Mouse (Mus musculus) colon, adult 2 months (tissue): Measurements from ENCODE around the gene Them4. TPM values are rescaled to one million over a fixed set of nuclear protein-coding genes. Genes with fewer than 3 reads are reported as not detected.

Source experiments
- polyA plus RNA-seq: library from polyadenylated mRNA; depleted of rRNA; stranded (reverse); fragments of >200 nt; gene quantifications from 2 replicates; pipeline ENCODE4 v1.2.3, GENCODE M21; 2012; rRNA removed

Them4 gene
- 0.93 and 1.3 TPM in 2 replicates for polyA plus RNA-seq

GRCm38 (mm10) chr3:94309633-94310363, at the start of gene Them4:
TSS of gene Them4 (plus strand) at chr3:94310089.

GRCm38 (mm10) chr3:94263736-94264135, 46.2 kb upstream of the Them4 start, which contains the start of gene Gm4778:
TSS of gene Gm4778 (plus strand) at chr3:94264036.

GRCm38 (mm10) chr3:94341959-94342422, 32.1 kb downstream of the Them4 start, which contains the start of gene Them5:
TSS of gene Them5 (plus strand) at chr3:94342099.

GRCm38 (mm10) chr3:94362138-94362537, 52.2 kb downstream of the Them4 start, which contains the start of gene C2cd4d:
TSS of gene C2cd4d (plus strand) at chr3:94362438.

GRCm38 (mm10) chr3:94372641-94373040, 62.8 kb downstream of the Them4 start, which contains the start of gene Rorc:
TSS of gene Rorc (plus strand) at chr3:94372794.

Other genes with a start within 250 kb of the Them4 start
- not detected in 2 replicates for gene Gm10697, start 237.4 kb upstream of the Them4 start, polyA plus RNA-seq
- gene Gm10696, start 131.9 kb upstream of the Them4 start, polyA plus RNA-seq: not detected in 2 replicates
- not detected in 2 replicates for gene Gm5286, start 113.4 kb upstream of the Them4 start, polyA plus RNA-seq
- gene Gm4778, start 46.1 kb upstream of the Them4 start, polyA plus RNA-seq: not detected in 2 replicates
- gene Them5, start 32.0 kb downstream of the Them4 start, polyA plus RNA-seq: not detected in 2 replicates
- gene C2cd4d, start 52.3 kb downstream of the Them4 start, polyA plus RNA-seq: 2.8 and 3.3 TPM in 2 replicates
- 25.5 and 36.0 TPM in 2 replicates for gene Rorc, start 62.7 kb downstream of the Them4 start, polyA plus RNA-seq
- gene Lingo4, start 88.4 kb downstream of the Them4 start, polyA plus RNA-seq: 0.17 and 0.38 TPM in 2 replicates
- gene Tdrkh, start 103.2 kb downstream of the Them4 start, polyA plus RNA-seq: 0.07 and 0.09 TPM in 2 replicates
- gene Mrpl9, start 133.2 kb downstream of the Them4 start, polyA plus RNA-seq: 37.0 and 38.6 TPM in 2 replicates
- gene Oaz3, start 133.8 kb downstream of the Them4 start, polyA plus RNA-seq: 0.25 and 1.2 TPM in 2 replicates
- 32.0 and 35.9 TPM in 2 replicates for gene Celf3, start 168.2 kb downstream of the Them4 start, polyA plus RNA-seq
- gene Riiad1, start 170.3 kb downstream of the Them4 start, polyA plus RNA-seq: 0.22 and 0.29 TPM in 2 replicates